Mouse (Mus musculus) brain, embryonic 14.5 days (tissue): ENCODE measurements around the gene H2-Eb2.
"Not testable (repeated sequence)": the region's sequence is repeated elsewhere in the genome, so short reads cannot be mapped to it uniquely, and the experiment has no call there.

ENCODE experiments used
- CTCF ChIP-seq: fragments of 200-500 bp; IDR thresholded peaks from 2 replicates; pipeline ENCODE4 v1.5.1; 2012; ENCODE audit warnings: inconsistent platforms, mild to moderate bottlenecking, moderate library complexity, borderline replicate concordance; ENCODE audit not compliant: insufficient read depth, insufficient read length; ENCODE audit errors: extremely low read depth
- POLR2A ChIP-seq: fragments of 200-500 bp; IDR thresholded peaks from 2 replicates; pipeline ENCODE4 v1.6.1; 2012; ENCODE audit warnings: mild to moderate bottlenecking, inconsistent platforms, borderline replicate concordance; ENCODE audit not compliant: poor library complexity, insufficient read depth, insufficient read length, severe bottlenecking; ENCODE audit errors: extremely low read depth

DNA sequence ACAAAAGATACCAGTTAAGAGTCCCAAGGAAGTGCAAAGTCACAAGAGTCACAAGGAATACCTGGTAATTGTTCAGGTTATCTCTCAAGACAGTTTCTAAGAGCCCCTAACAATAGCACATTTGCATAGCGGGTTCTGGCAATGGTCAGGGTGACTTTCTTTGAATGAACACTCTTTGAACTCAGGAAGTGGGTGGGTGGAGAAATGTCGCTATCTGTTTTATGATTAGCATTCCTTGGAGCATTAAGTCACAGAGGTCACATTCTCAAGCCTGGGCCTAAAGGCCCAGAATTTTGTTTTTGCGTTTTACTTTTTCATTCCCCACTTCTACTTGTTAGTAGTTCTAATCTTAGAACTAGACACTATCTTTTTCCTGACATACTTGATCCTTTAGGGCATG lies 14.9 kb upstream of the H2-Eb2 start:
- not testable (repeated sequence) for TF ChIP-seq CTCF, POLR2A
